Mouse (Mus musculus): ENCODE results near the gene Uaca.

The Uaca gene

GRCm38 (mm10) chr9:60794210-60794840 is at the start of gene Uaca:
Uaca (plus strand) TSS chr9:60794542.
- peak; percentile 98 for DNase-seq (ENCODE audit: low spot score)

DNA sequence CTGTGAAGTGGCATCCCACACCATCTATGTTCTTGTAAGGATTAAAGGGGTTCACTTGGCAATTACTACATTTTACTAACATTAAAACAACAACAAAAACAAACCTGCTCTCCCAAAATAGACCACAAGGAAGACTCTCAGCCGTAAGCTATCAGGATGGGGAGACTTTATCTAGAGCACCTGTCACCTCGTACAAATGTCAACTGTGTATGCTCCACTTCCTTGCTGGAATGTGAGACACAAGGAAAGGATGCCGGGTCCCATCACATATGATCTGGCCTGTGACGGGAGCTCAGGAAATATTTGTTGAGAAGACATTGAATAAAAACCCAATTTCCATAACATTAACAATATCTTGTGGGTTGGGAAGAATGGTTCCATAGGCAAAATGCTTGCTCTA is 49.4 kb upstream of the Uaca start:
- no peak for DNase-seq (ENCODE audit: low spot score)

DNA sequence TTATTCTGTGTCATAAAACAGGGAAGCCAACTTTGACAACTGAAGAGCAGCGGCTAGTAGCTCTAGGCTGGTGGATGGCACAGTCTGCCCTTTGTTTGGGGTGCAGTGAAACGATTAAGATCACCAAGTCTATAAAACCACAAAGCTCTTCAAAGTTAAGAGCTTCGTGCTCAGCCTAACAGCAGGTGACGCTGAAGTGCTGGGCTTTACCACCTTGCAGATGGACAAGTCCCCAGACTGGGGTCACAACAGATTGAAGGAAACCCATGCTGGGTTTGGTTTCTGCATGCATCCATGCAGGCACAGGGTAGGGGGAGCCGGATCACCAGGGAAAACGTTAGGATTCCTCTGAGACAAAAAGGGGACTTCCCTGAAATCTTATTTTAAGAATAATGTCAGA is 47.8 kb upstream of the Uaca start:
- DNase-seq (ENCODE audit: low spot score): no peak

GRCm38 (mm10) chr9:60747672-60748071 is 46.7 kb upstream of the Uaca start:
- DNase-seq (ENCODE audit: low spot score): no peak

DNA sequence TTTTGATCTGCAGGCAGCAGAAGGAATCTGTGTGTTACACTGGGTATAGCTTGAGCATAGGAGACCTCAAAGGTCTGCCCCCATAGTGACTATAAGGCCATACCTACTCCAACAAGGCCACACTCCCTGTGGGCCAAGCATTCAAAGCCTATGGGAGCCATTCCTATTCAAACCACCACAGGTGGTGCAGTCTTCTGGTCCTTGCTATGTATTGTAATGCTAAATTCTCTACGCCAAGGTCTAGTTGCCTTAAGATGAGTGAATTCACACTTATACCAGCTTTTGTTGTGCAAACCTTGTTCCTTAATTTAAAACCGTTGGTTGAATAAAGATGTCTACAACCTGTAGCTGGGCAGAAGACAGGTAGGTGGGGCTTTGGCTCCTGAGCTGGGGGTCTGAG is 46.2 kb upstream of the Uaca start:
- DNase-seq (ENCODE audit: low spot score): no peak

- no peak for DNase-seq (ENCODE audit: low spot score)
These were observed 45.2 kb upstream of the Uaca start for GRCm38 (mm10) chr9:60749105-60749504.

GRCm38 (mm10) chr9:60751098-60751497 is 43.2 kb upstream of the Uaca start:
- no peak for DNase-seq (ENCODE audit: low spot score)

GRCm38 (mm10) chr9:60751971-60752370 is 42.4 kb upstream of the Uaca start:
- no peak for DNase-seq (ENCODE audit: low spot score)

DNA sequence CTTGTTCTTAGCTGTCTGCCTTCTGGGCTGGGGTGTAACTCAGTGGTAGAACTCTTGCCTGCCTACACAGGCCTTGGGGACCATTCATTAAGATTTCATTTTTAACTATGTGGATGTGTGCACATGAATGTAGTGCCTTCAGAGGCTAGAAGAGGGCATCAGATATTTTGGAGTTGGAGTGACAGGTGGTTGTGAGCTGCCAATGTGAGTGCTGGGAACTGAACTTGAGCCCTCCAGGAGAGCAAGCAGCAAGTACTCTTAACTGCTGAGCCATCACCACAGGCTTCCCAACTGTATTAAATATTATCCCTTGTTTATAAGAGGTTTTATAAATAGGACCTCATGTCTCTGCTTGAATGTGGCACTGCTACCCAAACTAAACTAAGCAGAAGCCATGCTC is 41.7 kb upstream of the Uaca start:
- no peak for DNase-seq (ENCODE audit: low spot score)

DNA sequence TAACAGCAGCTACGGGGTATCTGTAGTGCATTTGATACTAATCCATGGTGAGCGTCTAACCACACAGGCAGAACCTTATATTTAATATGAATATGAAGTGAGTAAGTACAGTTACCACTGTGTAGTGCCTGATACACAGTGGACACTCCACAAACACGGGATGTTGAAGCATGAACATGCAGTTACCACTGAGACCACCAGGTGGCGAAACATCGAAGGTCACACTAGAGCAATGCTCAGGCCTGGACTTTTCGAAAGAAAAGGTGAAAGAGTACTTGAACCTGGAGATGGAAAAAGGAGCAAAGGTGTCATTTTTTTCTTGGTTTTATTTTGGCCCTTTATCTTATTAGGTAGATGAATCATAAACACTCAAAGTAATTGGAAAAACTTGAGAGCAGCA is 38.1 kb upstream of the Uaca start:
- DNase-seq (ENCODE audit: low spot score): peak; percentile 84

- no peak for DNase-seq (ENCODE audit: low spot score)
These were observed 37.2 kb upstream of the Uaca start for GRCm38 (mm10) chr9:60756866-60757740.

DNA sequence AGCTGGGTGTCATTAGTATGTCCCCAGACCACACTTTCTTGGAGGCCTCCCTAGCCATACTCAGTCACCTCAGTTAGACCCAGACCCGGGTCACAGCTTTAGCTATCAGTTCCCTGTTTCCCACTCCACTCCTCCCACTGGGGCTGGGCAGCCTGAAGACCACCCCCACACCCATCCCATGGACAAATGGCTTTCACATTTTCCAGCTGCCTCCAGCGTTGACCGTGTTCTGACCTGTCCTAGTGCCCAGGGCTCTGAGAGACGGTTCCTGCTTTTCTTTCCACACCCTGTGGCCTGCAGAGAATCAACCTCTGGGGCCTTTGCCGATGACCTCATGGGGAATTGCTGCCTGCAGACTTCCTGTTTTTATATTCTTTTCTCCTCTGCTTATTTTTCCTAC is 36.5 kb upstream of the Uaca start:
- peak; percentile 66 for DNase-seq (ENCODE audit: low spot score)

DNA sequence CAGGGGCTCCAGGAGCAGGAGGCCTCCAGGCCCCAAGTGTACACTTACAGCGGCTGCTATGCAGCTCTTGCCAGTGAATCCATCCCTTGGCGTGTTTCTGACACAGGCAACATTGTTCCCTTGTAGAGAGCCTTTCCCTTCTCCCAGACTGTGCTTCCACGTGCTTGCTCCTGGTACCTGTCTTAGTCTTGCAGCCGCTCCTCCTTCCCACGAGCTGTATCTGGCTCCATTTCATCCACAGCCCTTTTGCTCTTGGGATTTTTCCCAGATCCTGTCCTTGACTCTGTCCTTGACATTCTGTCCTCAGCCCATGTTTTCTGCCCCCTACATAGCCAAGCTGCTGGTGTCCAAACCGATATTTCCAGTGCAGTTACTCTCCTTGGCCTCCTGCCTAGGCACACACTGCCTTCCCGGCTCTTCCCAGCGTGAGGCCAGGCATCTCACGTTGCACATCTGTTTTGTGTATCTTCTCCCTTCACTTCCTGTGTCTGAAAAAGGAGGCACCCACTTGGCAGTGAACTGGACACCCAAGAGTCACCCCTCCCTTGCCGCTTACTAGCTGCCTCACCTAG is 34.8 kb upstream of the Uaca start:
- DNase-seq (ENCODE audit: low spot score): no peak

DNA sequence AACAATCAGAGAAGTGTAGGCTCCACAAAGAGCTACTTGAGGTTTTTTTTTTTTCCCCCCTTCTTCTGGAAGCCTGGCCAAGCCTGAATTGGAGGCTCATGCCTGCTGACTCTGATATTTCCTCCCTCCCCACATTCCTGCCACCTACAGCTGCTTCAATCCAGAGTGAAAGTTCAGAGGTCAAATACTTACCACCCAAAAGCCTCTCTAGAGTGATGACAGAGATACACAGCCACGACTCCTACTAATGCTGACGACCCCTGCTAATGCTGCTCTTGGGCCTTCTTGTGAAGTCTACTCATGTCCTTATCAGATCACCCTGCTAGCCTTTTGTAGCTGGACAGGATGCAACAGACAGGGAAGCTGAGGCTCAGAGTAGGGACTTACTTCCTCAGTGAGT is 29.2 kb upstream of the Uaca start:
- peak; percentile 46 for DNase-seq (ENCODE audit: low spot score)

DNA sequence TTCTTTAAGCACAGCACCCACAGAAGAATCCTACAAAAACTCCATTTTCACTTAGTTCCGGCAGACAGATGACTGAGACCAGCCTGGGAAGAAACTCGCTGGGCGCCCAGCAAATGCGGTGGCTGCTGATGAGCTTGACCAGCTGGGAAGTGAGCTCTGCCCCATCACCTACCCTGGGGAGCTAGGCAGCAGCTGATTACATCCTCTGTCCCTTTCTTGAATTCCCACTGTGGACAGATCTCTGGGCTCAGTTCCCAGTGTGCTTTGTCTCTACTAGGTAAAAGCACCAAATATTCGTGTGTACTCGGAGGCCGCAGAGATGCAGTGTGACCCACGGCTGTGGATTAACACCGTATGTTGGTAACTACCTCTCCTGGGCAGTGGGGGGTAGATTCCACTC is 25.9 kb upstream of the Uaca start:
- DNase-seq (ENCODE audit: low spot score): no peak

DNA sequence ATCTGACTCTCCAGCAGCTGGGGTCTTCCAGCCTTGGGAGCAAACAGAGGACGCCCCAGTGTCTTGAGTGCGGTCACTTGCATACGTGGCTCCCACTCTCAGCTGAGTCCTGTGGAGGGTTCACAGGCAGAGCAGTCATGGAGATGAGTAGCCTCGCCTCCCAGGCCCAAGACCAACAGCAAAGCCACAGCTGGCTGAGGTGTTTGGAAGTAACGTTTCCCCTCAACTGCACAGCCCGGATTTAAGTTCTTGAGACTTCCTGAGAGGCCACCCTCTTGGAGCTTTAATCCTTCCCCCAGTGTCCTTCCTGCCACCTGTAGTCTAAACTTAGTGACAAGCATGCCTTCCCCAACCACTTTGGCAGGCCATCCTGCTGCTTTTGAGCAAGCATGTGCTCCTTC is 24.6 kb upstream of the Uaca start:
- DNase-seq (ENCODE audit: low spot score): no peak

DNA sequence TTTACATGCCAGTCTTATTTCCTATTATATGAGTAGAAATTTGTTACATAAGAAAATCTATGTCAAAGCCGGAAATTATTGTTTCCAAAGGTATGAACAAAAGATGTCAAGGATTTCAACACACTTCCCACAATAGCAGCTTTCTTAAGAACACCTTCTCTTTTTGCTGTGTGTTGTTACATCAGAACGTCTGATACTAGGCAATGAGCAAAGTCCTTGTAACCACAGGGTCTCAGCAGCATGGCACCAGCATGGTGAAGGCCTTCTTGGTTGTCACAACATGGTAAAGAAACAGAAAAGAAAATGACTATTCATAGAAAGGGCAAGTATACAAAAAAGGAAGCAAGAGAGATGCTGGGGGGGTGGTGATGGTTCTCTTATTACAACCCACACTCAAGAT is 20.6 kb upstream of the Uaca start:
- no peak for DNase-seq (ENCODE audit: low spot score)

GRCm38 (mm10) chr9:60776899-60777298 is 17.4 kb upstream of the Uaca start:
- DNase-seq (ENCODE audit: low spot score): no peak

DNA sequence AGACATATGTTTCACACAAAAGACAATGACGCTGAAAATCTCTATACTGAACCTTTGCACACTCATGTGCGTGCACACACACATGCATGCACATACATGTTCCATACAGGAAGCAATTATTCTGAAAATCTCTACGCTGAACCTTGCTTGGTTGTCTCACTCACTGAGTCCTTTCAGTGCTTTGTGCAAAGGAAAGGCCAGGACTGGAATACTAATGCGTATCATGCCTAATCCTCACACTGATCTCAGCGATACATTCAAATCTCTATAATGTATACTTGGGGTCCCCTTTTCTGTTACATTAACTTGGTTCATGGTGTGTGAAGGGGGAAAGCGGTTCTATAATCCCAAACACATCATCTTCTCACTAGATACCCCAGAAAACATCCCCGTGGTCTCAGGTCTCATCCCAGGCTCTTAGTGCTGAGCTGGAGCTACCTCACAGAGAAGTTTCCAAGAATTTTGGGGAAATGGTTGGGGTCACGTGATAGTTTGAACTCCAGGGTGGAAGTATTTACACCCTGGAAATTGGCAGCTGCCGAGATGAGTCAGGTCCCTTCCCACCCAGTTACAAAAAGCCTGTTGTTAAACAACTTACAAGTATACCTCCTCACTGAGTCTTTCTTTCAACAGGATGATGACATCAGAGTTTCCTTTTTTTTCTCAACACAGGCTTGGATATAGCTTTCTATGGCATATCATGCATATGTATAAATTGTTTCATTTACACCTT is 12.1 kb upstream of the Uaca start:
- no peak for DNase-seq (ENCODE audit: low spot score)

DNA sequence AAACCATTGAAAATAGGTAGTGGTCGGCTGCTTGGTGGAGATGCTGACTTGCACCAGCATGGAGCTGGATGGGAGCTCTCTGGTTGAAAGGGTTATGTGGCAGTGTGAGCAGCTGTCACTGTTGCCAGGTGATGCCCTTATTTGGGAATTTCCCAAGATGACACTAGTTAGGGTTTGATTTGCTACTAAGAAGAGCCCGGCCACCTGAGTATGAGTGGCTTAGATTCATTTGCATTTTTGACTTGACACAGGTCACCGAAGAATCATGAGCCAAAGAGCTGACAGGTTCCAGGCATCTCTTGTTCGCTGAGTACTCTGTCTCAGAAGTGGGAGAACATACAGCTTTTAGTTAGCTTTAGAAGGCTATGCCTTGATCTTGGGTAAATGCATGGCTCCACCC is 9.3 kb upstream of the Uaca start:
- no peak for DNase-seq (ENCODE audit: low spot score)

GRCm38 (mm10) chr9:60787517-60788110 is 6.7 kb upstream of the Uaca start:
- DNase-seq (ENCODE audit: low spot score): no peak

DNA sequence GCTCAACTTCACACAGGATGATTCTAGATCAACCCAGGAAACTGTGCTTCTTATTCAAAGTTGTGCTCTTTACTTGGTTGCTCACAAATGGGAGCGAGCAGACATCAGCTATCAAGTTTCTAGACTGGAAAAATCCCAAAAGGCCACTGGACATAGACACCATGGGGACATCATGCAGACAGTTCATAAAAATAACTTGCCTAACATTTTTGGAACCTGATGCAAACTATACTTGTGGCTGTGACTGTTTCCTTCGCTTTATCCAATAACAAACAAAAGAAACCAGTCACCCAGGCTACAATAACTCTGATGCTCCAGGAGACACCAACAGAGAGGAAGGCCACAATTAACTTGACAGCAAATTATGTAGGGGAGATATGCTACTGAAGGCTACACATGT is 4.1 kb upstream of the Uaca start:
- no peak for DNase-seq (ENCODE audit: low spot score)

All from embryo, embryonic 10.5 days (tissue).